Mouse (Mus musculus) MN1 (cell line): Measurements from ENCODE around the gene Eif4a1.

Source experiments
- DNase-seq: peaks from one replicate; pipeline ENCODE4 v3.0.0-alpha.2; 2016; ENCODE audit warnings: low spot score

Gene Eif4a1

DNA sequence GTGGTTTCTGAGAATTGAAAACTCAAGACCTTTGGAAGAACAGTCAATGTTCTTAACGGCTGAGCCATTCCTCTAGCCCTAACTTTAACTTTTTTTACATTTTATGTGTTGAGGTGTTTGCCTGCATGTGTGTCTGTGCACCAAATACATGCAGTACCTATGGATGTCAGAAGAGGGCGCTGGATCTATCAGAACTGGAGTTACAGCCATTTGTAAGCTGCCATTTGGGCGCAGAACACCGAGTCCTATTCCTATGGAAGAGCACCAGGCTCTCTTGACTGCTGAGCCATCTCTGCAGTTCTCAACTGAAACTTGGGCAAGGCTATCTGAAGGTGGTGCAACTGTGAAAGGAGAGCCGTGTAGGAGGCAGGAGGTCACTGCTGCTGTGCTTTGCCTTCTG, 26.4 kb upstream of the Eif4a1 start:
- DNase-seq: no peak

DNA sequence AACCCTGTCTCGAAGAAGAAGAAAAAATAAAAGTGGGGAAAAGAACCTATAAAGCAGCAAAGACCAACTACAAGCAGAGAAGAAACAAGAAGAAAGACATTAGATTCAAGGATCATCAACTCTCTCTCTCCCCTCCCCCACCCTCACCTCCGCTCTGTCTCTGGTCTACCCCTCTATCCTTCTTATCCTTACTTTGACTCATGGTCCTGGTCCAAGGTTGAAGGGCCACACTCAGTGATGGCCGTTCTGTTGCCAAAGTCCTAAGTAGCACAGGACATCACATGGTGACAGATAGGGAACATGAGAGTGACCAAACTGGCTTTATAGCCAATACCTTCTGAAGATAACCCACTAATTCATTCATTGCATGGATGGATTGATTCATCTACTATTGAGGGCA, 25.2 kb upstream of the Eif4a1 start:
- no peak for DNase-seq

DNA sequence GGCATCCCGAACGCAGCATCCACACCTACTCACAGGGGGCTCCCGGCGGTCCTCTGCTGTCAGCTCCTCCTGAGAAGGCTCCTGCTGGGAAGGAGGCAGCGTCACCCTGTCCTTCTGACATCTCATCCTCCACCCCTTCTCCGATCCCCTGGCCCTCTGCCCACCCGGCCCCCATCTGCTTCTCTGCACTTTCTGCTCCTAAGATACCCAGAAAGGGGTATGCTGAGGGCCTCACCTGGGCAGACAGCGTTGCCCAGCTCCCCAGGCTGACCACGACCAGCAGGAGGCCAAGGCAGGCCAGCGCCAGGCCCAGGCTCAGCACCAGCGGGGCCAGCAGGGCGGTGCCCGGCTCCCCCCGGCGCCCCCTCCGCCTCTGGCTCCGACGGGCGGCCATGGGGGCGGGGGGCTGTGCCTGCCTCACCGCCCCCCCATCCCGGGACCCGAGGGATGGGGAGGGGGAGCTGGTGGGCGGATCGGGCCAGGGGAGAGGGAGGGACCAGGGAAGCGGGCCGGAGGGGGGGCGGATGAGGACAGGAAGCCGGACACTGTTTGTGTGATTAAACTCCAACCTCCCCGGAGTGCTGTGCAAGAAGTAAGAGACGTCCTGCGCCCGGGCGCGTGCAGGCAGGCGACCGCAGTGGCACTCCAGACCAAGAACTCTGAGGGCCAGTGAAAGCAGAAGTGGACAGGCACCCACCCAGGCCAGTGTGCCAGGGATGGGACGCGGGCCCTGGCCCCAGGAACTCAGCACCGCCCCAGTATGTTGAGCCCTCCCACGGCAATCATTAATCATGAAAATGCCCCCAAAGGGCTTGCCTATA, 23.3 kb upstream of the Eif4a1 start, which contains the start of the genes Tnfsf12 and Tnfsfm13:
Tnfsf12 (minus strand) TSS at position 489 of the 821 bp plus-strand sequence.
Tnfsfm13 (minus strand) TSS at position 738 of the 821 bp plus-strand sequence.
- DNase-seq: peak; percentile 71

DNA sequence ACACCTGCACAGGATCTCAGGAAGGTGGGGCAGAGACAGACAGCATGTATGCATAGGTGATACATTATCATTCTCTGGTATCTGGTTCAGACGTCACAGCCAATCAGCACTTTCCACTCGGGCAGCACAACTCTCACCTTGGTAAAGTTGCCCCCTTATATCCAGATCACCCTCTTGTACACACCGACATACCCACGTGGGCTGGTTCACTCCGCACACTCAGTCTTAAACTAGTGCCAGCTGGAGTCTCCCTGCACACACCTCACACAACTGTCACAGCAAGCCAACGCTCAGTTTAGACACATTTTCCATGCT, 22.8 kb upstream of the Eif4a1 start:
- no peak for DNase-seq

DNA sequence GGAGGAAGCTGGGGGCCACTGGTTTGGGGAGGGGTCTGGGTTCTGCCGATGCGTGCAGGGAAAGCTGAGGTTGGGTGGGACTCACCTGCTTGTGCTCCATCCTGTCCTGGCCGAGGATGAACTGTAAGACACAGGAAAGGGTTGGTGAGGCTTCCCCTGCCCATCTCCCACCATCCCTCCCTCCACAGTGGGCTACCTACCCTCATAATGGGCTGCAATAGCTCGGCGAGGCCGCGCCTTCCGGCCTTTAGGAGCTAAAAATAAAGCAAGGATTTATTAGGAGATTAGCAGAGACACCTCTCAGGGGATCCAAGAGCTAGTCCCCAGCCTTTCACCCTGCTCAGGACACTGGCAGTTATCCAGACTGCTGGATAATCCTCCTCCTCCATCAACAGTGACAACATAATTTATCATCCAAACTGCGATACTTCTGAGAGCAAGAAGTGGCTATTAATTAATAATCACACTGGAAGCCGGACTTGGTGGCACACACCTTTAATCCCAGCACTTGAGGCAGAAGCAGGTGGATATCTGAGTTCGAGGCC, 21.3 kb upstream of the Eif4a1 start:
- no peak for DNase-seq

DNA sequence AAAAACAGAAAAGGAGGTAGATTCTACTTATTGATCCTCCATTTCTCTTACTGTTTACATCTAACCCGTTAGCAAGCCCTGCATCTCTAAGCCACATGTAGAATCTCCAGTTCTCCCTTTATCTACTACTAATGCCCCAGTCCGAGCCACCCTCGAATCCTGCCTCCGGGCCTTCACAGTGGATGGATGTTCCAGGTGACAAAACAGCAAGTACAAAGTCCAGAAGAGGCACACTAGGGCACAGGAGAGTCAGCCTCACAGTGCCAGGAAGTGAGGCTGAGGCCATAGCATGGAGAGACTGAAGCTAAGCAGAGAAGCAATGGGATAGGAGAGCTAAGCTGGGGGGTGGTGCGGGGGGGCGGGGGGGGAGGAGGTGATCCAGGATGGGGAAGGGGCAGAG, 20.6 kb upstream of the Eif4a1 start:
- DNase-seq: no peak

DNA sequence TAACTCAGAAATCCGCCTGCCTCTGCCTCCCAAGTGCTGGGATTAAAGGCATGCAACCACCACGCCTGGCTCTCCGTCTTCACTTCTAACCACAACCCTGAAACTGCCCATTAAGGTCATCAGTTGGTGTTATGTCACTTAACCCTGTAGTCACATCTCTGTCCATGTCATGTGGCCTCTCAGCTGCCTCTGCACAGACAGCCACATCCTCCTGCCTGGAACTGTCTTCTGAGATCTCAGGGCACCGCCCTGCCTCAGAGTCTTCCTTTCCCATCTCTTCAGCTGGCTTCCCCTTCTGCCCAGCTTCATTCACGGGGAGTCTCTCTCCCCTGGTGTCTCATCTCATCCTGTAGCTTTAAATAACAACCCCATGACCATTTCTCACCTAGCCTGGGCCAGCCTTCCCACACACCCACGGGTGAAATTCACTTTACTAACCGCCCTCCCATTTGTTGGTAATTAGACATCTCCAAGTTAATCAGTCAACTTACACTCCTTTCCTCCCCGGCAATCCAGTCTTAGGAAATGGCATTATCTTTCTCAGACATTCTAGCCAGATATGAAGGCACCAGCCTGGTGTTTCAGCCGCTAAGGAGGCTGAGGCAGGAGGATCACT, 20.1 kb upstream of the Eif4a1 start:
- no peak for DNase-seq

DNA sequence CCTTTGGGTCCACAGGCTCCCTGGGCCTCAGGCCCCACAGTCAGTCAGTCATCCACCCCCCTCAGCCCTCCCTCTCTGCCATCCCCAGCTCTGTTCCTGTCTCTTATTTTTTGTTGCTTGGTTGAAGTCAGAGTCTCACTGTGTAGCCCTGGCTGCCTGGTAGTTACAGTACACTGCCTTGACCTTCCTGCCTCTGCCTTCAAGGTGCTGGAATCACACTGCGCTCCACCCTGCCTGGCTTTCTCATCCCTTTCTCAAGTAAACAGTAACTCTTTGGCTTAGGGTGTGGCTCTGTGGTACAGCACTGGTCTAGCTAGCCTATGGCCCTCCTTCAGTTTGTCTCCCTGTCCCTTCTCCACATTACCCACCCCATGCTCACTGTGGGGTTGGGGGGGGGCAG, 17.7 kb upstream of the Eif4a1 start:
- DNase-seq: no peak

DNA sequence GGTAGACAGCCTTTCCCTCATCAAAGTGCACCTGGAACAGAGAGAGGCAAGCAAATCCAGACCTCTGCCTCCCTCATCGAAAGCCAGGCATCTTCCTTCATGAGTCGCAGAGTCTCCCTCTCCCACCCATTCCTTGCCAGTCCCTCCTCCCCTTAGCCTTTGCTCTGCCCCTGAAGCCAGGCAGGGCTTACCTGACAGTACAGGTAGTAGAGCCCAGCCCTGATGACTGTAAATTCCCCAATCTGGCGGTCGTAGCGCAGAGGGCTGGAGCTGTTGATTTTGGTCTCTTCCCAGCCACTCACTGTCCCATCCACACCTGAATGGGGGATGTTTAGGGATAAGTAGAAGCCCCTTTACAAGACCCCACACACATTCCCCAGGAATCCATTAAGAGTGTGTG, 14.8 kb upstream of the Eif4a1 start:
- no peak for DNase-seq

DNA sequence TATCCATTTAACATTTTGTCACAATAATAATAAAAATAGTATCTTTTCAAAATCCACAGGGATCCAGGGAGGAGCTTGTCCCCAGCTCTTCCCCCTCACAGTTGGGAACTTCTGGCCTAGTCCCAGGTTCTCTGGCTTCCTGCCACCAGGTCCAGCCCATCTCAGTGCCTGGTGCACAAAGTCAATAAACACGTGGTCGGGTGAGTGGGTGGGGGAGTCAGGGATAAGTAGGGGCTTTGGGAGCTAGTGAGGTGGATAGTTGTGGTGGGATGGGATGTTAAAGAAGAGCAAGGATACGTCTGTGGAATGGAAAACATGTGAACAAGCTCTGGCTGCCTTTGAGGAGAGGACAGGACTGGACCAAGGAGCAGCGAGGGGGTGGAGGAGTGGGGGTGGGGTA, 14.2 kb upstream of the Eif4a1 start:
- no peak for DNase-seq

DNA sequence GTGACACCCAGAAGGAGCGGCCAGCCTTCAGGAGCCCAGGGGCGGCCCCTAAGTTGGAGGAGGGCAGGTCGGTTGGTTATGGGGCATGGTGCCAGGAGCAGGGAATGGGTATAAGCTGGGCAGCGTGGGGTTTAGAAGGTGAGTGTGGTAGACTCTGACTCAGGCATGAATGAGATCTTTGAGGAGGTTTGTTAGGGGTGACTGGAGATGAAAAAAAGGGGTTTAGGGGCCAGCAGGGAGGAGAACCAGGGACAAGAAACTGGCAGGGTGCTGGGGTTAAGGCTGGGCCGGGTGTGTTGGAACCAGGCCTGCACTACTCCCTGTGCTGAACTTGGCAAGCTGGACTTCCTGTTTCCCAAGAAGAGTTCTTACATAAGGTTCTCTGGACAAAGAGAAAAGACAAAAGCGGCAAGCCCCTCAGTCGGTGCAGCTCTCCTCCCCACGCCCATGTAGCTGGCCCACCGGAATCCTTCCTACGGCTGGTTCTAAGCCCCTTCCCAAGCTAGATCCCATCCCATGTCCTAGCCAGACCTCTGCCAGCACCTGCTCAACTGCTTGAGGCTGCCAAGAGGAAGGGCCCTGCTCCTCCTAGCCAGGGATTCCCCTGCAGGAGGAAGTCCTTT, 13.4 kb upstream of the Eif4a1 start, which contains the start of gene Tnfsf13:
Tnfsf13 (minus strand) TSS at position 259 of the 623 bp plus-strand sequence.
- no peak for DNase-seq

DNA sequence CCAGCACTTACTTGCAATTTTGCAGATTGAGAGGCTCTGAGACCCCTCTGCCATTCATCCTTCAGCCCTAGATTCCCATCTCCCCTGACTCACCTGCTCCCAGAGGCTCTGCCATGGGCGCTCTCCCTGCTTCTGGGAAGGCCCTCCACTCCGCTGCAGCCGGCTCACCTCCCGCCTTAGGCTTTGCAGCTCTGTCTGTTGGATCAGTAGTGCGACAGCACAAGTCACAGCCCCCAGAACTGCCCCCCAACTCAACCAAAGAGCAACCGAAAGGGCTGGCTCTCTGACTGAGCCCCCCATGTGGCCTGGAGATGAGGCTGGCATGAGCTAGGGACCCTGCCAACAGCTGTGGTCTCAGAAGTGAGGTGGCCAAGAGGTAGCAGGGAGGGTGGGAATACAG, 12.7 kb upstream of the Eif4a1 start:
- no peak for DNase-seq

DNA sequence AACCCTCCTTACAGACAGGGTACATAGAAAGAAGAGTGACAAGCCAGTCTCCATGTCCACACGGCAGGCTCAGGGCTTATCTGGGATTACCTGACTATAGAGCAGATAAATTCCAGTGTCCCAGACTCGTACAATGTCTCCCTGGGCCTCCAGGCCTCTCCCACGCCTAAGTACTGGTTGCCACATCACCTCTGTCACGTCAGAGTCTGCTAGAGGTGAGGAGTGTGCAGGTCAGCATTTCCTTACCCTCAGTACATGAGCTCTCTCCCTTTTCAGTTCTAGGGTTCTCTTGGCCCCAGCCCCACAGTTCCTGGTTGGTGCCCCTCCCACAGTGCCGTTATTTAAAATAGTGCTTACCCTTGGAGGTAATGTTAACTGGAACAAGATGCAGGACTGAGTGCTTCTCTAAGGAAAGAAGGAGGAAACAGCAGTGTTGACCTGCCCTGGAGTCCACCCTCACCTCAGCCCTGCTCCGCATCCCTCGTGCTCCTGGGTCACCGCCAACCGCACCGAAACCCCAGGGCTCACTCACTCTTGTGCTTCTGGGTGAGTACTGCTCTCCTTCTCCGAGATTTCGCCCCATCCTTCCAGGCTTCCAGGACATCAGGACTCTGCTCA, 12.0 kb upstream of the Eif4a1 start:
- DNase-seq: no peak

DNA sequence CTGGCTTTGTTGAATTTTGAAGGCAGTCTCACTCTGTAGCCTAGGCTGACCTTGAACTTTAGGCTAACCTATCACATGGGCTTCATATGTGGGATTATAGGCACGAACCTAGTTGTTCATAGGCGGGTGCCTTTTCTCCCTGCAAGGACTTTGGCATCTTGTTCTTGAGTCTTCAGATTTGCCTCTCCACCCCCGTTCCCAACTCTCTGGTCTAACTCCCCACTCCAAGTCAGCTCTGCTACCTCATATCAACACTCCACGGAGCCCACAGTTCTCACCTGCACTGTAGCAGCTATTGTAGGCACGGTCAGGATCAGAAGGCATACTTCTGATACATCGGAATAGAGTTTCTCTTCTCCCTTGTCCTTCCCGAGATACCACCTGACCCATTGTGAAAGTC, 11.4 kb upstream of the Eif4a1 start:
- no peak for DNase-seq

DNA sequence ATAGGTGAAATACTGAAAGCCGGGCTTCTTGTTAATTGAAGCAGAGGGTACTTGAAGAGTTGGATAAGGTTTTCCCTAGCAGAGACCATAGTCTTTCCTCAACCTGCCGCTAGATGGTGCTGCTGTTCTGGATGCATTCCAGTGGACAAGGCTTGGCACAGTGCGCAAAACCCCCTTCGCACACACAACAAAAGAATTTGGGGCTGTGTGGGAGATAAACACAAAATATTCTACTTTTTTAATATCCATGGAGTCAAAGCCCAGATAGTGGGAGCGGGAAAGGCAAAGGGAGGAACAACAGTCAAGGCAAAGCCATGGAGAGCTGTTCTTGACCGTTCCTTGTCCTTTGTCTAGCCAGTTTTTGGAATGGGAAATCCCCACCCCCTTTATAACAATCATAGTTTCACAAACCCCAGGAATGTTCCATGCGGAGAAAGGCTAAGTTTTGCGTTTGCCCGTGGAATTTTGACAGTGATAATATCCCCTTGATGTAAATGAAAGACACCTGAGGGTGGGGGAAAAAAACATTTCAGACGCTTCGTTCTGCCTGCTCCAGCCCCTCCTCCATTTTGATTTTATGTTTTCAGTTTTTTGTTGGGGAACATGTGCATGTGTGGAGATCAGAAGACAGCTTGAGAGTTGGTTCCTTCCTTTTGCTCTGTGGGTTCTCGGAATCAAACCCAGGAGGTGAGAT, 10.8 kb upstream of the Eif4a1 start:
- DNase-seq: peak; percentile 89

DNA sequence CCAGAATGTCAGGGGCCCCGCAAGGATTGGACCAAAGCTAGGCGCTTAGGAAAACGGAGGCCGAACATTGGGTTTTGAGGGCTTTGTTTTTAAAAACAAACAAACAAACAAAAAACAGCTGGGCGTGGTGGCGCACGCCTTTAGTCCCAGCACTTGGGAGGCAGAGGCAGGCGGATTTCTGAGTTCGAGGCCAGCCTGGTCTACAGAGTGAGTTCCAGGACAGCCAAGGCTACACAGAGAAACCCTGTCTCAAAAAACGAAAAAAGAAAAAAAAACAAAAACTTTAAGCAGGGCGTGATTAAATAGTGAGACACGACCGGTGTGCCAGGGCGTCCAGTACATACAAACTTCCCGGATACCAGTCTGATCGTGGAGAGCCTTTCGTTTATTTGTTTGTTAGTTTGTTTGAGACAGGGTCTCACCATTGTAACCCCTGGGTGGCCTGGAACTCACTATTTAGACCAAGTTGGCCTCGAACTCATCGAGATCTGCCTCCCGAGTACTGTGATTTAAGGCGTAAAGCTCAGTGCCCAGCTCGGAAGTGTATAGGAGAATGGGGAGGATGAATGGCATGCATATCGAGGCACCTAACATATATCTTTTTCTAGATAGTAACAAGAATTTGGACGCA, 10.1 kb upstream of the Eif4a1 start:
- DNase-seq: no peak

DNA sequence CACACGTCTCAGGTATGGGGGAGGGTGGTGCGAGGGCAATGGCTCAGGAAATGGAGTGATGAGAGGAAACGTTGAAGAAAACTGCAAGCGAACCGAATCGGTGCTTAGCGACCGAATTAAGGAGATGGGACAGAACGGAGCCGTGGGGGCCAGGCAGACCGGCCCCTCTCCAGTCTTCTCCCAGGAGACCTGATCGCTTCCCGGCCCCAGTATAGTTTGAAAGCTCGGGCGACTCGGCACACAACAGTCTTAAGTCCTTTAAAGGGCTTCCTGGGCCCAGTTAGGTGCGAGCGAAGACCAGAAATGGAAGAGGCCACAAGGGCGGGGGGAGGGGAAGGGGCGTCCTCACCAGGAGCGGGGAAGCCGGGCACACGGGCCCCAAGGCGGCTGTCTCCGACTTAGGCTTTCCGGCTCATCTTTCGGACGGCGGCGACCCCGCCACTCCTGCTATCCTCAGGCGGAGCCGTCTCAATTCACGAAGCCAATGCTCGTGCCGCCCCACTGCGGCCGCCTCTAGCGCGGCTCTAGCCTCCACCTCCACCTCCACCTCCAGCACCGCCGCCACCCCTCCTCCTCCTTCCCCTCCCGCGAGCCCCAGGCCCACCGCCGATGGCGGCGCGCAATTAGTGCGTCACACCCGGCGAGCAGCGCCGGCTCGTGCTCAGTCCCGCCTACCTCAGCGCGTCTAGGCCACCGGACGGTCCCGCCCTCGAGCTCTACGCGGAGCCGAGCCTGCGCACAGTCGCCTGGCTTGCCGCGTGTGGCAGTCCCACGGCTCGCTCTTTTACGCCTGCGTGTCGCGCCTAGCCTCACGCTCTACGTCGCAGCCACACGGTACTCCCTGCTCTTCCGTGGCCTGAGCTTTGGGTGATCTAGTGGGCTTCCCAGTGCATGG, 9.3 kb upstream of the Eif4a1 start, which contains the start of gene Senp3:
Senp3 (minus strand) TSS at position 771 of the 895 bp plus-strand sequence.
- peak; percentile 98 for DNase-seq

DNA sequence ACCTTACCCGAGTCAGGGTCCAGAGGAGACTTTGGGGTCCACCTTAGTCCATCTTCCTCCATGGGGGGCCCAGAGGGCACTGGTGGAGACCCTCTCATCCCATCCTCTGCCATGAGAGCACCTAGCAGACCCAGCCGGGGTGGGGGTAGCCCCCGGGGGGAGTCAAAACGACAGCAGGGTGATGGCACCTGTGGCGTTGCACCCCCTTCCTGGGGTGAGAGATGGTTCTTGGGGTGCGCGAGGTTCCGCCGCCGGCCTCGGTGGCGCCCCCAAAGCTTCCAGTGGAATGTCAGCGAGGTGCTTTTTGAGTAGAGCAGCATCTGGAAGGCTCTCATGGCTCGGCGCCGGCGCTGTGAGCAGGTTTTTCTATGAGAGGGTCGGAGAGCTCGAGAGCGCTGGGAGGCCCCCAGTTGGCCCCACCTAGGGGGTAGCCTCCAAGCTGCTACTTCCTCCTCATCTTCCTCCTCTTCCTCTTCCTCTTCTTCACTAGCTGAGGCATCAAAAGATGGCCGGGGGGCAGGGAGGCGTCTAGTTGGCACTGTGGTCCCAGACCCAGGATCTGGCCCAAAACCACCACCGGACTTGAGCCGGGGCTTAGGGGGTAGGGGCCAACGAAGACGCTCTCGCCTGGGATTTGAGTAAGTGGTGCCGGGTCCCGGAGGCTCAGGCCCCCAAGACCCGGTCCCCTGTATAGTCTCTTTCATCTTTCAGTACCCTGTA, 8.1 kb upstream of the Eif4a1 start:
- DNase-seq: no peak

DNA sequence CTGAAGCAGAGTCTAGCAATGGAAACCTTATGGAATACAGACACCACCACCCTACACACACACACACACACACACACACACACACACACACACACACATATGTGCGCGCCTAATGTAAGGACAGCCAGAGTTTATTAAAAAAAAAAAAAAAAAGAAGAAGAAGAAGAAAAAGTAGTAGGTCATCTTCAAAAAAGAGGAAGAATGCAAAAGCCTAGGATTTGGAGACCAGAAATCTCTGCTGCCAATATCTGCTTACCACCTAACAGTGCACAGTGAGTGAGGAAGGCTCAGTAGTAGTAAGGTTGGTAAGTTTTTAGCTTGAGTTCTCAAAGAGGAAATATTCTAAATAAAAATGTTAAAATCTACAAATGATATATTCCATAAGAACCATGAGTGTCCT, 6.9 kb upstream of the Eif4a1 start:
- no peak for DNase-seq

DNA sequence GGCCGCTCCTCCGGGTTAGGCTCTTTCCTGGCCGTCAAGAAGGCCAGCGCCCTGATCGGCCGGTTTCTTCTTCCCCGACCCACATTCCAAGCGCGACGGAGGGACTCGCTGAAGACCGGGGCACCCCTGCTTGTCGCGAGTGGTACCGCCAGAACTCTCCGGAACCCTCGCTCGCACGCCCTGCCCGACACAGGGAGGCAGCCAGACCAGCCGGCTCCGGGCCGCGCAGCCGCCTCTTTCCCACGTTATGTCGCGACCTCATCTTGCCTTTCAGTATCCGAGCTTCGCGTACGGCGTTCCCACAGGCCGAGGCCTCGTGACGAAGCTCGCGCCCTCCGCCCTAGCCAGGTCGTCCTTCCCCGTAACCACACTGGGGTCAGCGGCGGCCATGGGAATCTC, 498 bp downstream of the Eif4a1 start:
- DNase-seq: no peak
